Mouse (Mus musculus): Measurements from ENCODE around the gene Tjap1. TPM values are rescaled to one million over a fixed set of nuclear protein-coding genes. Genes with fewer than 3 reads are reported as not detected.

Tjap1 gene
- total RNA-seq, 1 experiment from 2014 or later = 14.6 TPM

DNA sequence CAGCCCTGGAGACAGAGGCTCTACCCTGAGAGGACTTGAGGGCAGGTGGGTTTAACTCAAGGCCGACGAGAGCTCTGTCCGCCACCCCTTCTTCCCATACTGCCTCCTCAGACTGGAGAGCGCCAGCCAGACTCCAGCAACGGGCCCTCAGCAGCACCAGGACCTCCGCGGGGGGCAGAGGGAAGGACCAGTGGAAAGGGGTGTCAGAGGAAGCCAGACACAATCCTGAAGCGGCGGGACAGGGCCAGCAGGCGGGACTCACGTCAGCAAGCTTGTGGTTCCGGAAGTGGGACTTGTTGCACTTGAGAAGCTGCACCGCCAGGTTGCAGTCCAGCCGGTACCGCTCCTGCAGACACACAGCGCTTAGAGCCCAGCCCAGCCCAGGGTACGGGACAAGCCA is 23.2 kb downstream of the Tjap1 start:
- ATAC-seq (replicated peaks; ENCODE audit: insufficient number of reproducible peaks, low FRiP score, low TSS enrichment, poor library complexity, severe bottlenecking) = no peak

DNA sequence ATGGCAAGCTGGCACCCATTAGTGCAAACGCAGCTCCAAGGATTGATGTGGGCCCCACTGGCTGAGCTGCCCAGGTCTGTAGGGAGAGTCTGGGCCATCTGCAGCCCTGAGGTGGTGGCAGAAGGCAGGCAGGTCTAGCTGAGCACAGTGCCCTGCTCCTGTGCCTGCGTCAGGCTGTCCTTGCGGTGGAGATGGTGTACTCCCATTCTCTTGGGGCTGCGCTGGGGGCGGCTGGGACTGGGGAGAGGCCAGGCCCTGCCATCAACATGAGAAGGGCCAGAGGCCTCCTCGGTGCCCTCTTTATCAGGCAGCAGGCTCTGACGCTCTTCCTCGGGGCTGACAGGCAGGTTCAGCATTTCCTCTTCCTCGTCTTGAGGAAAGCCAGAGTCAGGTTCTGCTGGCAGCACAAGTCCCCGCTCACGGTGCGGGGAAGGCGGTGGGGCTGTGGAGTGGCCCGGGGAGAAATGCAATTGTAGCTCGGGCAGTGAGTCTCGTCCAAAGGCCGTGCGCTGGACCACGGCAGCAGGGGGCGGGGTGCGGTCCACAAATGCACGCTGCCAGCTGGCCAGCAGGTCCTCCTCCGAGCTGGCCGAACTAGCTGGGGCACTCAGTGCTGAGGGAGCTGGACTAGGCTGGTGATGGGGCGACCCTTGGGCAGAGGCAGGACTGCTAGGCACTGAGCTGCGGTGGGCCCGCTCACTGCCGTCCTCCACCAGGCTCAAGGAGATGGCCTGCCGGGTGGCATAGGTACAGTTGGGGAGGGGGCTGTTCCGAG is 24.4 kb downstream of the Tjap1 start:
- ATAC-seq (replicated peaks; ENCODE audit: insufficient number of reproducible peaks, low FRiP score, low TSS enrichment, poor library complexity, severe bottlenecking) = no peak

DNA sequence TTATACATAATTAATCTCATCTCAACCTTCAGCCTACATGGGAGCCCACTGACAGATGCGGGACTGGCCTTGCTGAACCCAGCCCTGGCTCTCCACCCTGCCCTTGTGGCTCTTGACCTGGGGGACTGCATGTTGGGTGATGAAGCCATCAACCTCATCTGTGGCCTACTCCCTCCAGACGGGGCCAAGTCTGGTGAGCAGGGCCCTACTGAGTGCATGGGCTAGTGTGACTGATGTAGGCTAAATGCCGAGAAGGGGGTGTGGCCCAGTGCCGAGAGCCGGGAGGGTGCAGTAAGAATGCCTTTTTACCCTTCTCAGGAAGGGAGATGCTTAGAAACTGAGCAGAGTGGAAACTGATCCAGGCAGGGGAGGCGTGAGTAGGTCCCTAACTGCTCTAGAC is 27.7 kb downstream of the Tjap1 start:
- no peak for ATAC-seq (replicated peaks; ENCODE audit: insufficient number of reproducible peaks, low FRiP score, low TSS enrichment, poor library complexity, severe bottlenecking)

GRCm38 (mm10) chr17:46254106-46254505 is 28.7 kb downstream of the Tjap1 start:
- ATAC-seq (replicated peaks; ENCODE audit: insufficient number of reproducible peaks, low FRiP score, low TSS enrichment, poor library complexity, severe bottlenecking) = no peak

DNA sequence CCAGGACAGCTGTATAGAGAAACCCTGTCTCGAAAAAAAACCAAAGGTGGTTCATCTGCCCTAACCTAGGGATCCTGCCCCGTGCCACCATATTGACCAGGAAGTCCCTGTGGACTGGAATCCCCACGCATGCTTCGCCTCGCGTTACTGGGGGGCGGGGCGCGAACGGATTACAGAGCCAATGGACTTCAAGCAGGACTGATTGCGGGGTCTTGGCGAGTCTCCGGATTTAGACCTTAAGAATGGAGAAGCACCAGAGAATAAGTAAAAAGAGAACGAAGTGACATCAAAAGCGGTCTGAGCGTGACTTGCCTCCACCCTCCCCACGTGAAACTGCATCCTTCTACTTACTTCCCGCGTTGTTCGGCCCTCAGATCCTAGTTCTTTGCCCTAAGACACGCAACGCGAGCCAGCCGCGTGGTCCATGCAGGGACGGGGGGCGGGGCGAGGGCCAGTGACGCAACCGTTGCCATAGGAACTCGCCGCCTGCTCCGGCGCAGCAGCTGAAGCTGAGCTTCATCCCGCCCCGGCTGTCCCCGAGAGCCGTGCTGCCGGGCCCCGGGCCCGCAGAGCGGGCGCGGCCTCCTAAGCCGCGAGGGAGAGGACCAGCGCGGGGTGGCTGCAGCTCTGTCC is 29.3 kb downstream of the Tjap1 start, which contains the start of gene Lrrc73:
Gene Lrrc73 (plus strand): TSS at position 80 of the 633 bp plus-strand sequence.
- ATAC-seq (replicated peaks; ENCODE audit: insufficient number of reproducible peaks, low FRiP score, low TSS enrichment, poor library complexity, severe bottlenecking) = peak; percentile 56

DNA sequence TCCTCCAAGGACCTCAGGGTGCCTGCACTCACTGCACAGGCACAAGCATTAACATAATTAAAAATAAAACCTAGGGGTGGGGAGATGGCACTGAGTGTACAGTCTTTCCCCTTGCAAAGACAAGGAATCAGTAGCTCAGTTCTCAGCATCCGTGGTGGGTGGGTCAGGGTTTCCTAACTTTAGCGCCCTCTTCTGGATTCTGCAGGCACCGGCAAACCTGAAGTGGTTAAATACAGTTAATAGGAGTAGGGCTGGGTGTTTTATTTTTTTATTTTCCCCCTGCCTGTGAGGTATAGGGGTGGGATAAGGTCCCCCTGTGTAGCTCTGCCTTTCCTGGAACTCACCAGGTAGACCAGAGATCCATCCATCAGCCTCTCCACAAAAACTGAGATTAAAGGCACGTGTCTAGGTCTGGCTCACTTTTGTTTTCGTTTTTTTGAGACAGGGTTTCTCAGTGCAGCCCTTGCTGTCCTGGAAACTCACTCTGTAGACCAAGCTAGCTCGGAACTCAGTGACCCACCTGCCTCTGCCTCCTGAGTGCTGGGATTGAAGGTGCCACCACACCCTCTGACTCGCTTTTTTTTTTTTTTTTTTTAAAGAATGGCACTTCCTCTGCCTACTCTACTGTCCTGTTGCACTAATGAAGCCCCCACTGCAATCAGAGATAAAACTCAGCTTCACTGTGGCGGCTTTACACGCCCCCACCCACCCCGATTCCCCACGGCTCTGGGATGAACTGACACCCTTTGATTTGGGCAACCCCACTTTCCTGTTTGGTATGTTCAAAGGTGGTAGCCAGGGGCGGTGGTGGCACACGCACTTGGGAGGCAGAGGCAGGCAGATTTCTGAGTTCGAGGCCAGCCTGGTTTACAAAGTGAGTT is 30.0 kb downstream of the Tjap1 start:
- no peak for ATAC-seq (replicated peaks; ENCODE audit: insufficient number of reproducible peaks, low FRiP score, low TSS enrichment, poor library complexity, severe bottlenecking)

GRCm38 (mm10) chr17:46251174-46251573 is 31.7 kb downstream of the Tjap1 start:
- no peak for ATAC-seq (replicated peaks; ENCODE audit: insufficient number of reproducible peaks, low FRiP score, low TSS enrichment, poor library complexity, severe bottlenecking)

GRCm38 (mm10) chr17:46248189-46248522 is 34.7 kb downstream of the Tjap1 start:
- ATAC-seq (replicated peaks; ENCODE audit: insufficient number of reproducible peaks, low FRiP score, low TSS enrichment, poor library complexity, severe bottlenecking) = no peak

DNA sequence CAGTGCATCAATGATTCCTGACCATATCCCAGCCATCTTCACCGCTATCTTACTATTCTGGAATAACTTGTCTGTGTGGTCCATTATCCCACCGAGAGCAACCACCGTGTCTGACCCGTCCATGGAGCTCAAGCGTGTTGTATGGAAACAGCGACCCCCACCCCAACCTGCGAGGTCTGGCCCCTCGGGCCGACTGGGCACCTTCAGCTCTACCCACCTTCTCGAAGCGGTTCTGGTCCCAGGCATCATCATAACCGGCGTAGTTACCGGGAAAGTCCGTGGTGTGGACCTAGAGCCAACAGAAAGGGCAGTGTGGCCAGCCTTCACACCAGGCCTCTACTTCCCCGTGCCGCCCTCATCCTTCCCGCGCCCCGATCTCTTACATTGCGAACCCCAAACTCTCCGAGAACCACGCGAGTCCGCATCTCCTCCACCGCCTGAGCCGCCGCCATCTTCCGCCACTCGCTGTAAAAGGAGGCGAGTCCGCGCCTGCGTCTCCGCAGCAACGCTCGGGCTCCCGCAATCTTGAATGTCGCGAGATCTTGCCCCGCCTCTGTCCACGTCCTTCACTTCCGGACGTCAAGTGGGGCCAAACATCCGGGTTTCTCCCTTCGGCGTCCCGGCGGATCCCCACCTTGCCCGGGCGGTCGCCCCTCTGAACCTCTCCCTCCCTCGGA is 35.2 kb downstream of the Tjap1 start, which contains the start of the genes Polr1c and Yipf3:
Gene Polr1c (minus strand): TSS at position 543 of the 677 bp plus-strand sequence.
Gene Yipf3 (plus strand): TSS at position 569 of the 677 bp plus-strand sequence.
- peak; percentile 91 for ATAC-seq (replicated peaks; ENCODE audit: insufficient number of reproducible peaks, low FRiP score, low TSS enrichment, poor library complexity, severe bottlenecking)

DNA sequence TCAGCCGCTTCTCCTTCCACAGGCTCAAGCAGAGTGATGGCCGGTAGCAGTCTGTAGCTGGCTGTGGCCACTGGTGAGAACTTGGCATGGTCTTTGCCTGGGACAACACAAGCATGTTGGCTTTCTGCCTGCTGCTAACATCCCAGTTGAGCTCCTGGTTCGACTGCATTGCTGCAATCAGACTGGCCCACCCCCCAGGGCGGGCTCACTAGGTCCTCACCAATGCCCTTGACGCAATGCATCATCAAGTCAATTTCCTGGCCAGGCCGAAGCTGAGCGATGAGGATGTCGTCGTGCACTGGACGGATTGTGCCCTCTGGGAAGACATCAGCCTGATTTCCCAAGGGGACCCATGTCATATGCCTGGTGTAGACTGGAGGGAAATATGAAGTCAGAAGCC is 38.2 kb downstream of the Tjap1 start:
- ATAC-seq (replicated peaks; ENCODE audit: insufficient number of reproducible peaks, low FRiP score, low TSS enrichment, poor library complexity, severe bottlenecking) = no peak

- no peak for ATAC-seq (replicated peaks; ENCODE audit: insufficient number of reproducible peaks, low FRiP score, low TSS enrichment, poor library complexity, severe bottlenecking)
Measured at GRCm38 (mm10) chr17:46243624-46244023, 39.2 kb downstream of the Tjap1 start.

GRCm38 (mm10) chr17:46242993-46243392 is 39.8 kb downstream of the Tjap1 start:
- ATAC-seq (replicated peaks; ENCODE audit: insufficient number of reproducible peaks, low FRiP score, low TSS enrichment, poor library complexity, severe bottlenecking) = no peak

- ATAC-seq (replicated peaks; ENCODE audit: insufficient number of reproducible peaks, low FRiP score, low TSS enrichment, poor library complexity, severe bottlenecking) = no peak
Measured at GRCm38 (mm10) chr17:46242274-46242673, 40.6 kb downstream of the Tjap1 start.

GRCm38 (mm10) chr17:46241471-46241870 is 41.4 kb downstream of the Tjap1 start:
- ATAC-seq (replicated peaks; ENCODE audit: insufficient number of reproducible peaks, low FRiP score, low TSS enrichment, poor library complexity, severe bottlenecking) = no peak

- ATAC-seq (replicated peaks; ENCODE audit: insufficient number of reproducible peaks, low FRiP score, low TSS enrichment, poor library complexity, severe bottlenecking) = no peak
Measured at GRCm38 (mm10) chr17:46239516-46240114, 43.2 kb downstream of the Tjap1 start.

GRCm38 (mm10) chr17:46237480-46237879 is 45.3 kb downstream of the Tjap1 start:
- no peak for ATAC-seq (replicated peaks; ENCODE audit: insufficient number of reproducible peaks, low FRiP score, low TSS enrichment, poor library complexity, severe bottlenecking)

DNA sequence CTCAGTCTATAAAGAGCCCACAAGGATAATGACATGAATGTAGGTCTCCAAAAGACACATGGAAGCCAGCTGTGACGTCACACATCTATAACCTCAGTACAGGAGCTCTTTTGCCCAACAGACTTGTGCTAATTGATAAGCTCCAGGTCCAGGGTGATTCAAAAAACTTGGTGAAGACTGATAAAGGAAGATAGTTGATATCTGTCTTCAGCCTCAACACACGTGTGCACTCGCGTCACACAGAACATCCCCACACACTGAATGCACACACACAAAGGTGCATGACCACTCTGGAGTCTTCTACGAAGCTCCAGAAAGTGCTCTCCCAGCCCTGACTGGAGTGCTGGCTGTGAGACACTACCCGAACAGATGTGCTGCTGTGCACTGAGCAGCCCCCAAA is 45.7 kb downstream of the Tjap1 start:
- no peak for ATAC-seq (replicated peaks; ENCODE audit: insufficient number of reproducible peaks, low FRiP score, low TSS enrichment, poor library complexity, severe bottlenecking)

- ATAC-seq (replicated peaks; ENCODE audit: insufficient number of reproducible peaks, low FRiP score, low TSS enrichment, poor library complexity, severe bottlenecking) = no peak
Measured at GRCm38 (mm10) chr17:46236067-46236466, 46.8 kb downstream of the Tjap1 start.

All from monocyte, adult 5-6 weeks (primary cell).